Mouse (Mus musculus) cerebellum, adult 9-11 months (tissue): ENCODE data around the gene Anapc16.

Experiments used
- DNase-seq: peaks from one replicate; pipeline ENCODE4 v3.0.0; 2022

Gene Anapc16

GRCm38 (mm10) chr10:59948363-59949254 is 54.3 kb downstream of the Anapc16 start:
- DNase-seq: no peak

- DNase-seq: no peak
These were observed 55.5 kb downstream of the Anapc16 start for GRCm38 (mm10) chr10:59947296-59948073.

- DNase-seq: no peak
These were observed 56.6 kb downstream of the Anapc16 start for GRCm38 (mm10) chr10:59946362-59946761.

- DNase-seq: no peak
These were observed 57.5 kb downstream of the Anapc16 start for GRCm38 (mm10) chr10:59945416-59945815.

- DNase-seq: peak; percentile 80
These were observed 59.4 kb downstream of the Anapc16 start for GRCm38 (mm10) chr10:59943421-59943989.

- peak; percentile 85 for DNase-seq
These were observed 60.0 kb downstream of the Anapc16 start for GRCm38 (mm10) chr10:59942847-59943420.

GRCm38 (mm10) chr10:59942281-59942846 is 60.6 kb downstream of the Anapc16 start:
- DNase-seq: peak; percentile 83

GRCm38 (mm10) chr10:59939081-59939480 is 63.9 kb downstream of the Anapc16 start:
- peak; percentile 12 for DNase-seq

GRCm38 (mm10) chr10:59938662-59939061 is 64.3 kb downstream of the Anapc16 start:
- no peak for DNase-seq
